Mouse (Mus musculus): ENCODE results near the gene Ryk. TPM values are rescaled to one million over a fixed set of nuclear protein-coding genes. Genes with fewer than 3 reads are reported as not detected.
"Not testable (repeated sequence)": the region's sequence is repeated elsewhere in the genome, so short reads cannot be mapped to it uniquely, and the experiment has no call there.

The Ryk gene
- polyA plus RNA-seq, 1 experiment from 2014 or later = 25.3 TPM

DNA sequence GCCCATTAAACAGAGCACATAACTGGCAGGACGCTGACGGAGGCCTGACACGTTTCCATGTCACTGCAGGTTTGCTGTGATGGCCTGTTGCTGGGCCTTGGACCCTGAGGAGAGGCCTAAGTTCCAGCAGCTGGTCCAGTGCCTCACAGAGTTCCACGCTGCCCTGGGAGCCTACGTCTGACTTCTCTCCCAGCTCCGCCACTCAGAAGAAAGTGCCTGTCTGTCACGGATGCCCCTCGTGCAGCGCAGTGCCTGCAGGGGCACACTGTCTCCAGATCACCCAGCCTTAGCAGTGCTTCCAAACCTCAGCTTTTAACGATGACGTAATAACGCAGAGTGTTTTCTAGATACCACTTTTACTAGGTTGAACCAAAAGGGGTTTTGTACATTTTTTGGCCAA is 72.1 kb downstream of the Ryk start:
- no peak for ATAC-seq (ENCODE audit: low FRiP score)
- Histone ChIP-seq H3K9ac (ENCODE audit: low read depth, low read length) (no peak overlapping the region), H3K4me1 (replicated peaks; ENCODE audit: control insufficient read depth, insufficient read depth, low read length) (no peaks in the 10 kb centered on the region), H3K4me2 (replicated peaks; ENCODE audit: low read depth, low read length) (no peak overlapping the region), H3K36me3 (ENCODE audit: control insufficient read depth, insufficient read depth, low read length) (no peaks in the 10 kb centered on the region; the same call in 1 of the 2 replicates), H3K27me3 (ENCODE audit: control insufficient read depth, insufficient read depth, low read length) (no peaks in the 10 kb centered on the region), H3K9me3 (ENCODE audit: control insufficient read depth, low read length) (no peaks in the 10 kb centered on the region), H3K4me3 (ENCODE audit: low read depth, low read length) (no peak overlapping the region), H3K27ac (ENCODE audit: low read depth, low read length) (no peak overlapping the region)
- no peak for DNase-seq (ENCODE audit: low spot score)
- WGBS = 89% methylated on average over 12 of the region's 12 CpGs

DNA sequence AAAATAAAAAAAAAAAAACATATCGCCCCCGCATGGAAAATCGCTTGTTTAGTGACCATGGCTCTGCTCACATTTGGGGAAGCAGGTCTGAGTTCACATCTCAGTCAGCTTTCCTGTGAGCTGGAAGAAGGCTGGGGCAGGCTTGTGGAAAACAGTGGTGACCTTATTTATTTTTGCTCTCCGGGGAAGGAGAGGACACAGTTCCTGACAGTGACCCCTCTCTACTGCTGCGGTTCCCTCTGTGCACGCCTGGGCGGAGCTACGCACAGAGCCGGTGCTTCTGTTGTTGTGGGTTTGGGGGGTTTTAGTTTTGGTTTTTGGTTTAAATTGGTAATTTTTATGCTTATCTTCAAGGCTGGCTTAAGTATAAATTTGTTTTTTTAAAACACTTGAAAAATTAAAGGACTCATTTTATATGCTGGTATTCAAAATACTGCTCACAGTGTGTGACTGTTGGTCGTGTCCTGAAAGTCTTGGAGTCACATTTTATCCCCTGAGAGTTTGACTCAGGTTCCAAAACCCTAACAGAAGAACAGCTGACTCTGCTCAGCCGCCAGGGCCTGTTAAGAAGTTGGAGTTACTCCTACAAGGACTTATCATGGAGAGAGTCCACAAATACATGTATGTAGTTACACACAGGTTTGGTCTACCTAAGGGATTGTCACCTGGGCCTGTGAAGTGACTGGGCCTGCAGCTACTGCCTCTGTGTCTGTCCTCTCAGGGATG is 73.0 kb downstream of the Ryk start:
- Histone ChIP-seq H3K9ac (ENCODE audit: low read depth, low read length) (no peak overlapping the region), H3K27ac (ENCODE audit: low read depth, low read length) (no peak overlapping the region), H3K9me3 (ENCODE audit: control insufficient read depth, low read length) (no peaks in the 10 kb centered on the region), H3K4me1 (replicated peaks; ENCODE audit: control insufficient read depth, insufficient read depth, low read length) (no peaks in the 10 kb centered on the region), H3K27me3 (ENCODE audit: control insufficient read depth, insufficient read depth, low read length) (no peaks in the 10 kb centered on the region), H3K36me3 (ENCODE audit: control insufficient read depth, insufficient read depth, low read length) (no peaks in the 10 kb centered on the region; the same call in 1 of the 2 replicates), H3K4me2 (replicated peaks; ENCODE audit: low read depth, low read length) (no peak overlapping the region), H3K4me3 (ENCODE audit: low read depth, low read length) (no peak overlapping the region)
- ATAC-seq (ENCODE audit: low FRiP score) (no peak), DNase-seq (ENCODE audit: low spot score) (no peak)
- 84% methylated on average over 11 of the region's 11 CpGs for WGBS

DNA sequence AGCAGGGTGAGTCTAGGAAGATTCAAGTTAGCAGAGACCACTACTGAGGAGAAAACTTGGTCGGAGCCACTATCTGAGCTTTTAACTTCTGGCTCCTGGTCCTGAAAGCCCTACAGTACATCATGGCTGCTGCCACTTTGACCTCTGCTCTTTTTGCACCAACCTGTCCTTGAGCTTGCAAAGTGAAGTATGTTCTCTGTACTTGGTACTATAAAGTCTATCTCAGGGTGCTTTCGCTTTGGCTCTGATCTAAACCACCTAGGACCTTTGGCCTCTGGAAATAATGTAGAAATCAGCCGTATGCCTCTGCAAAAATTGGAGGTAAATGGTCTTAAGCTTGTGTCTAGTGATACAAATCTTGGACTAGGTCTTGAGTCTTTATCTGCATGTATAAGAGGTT is 76.8 kb downstream of the Ryk start:
- Histone ChIP-seq H3K9me3 (ENCODE audit: control insufficient read depth, low read length) (no peaks in the 10 kb centered on the region), H3K27me3 (ENCODE audit: control insufficient read depth, insufficient read depth, low read length) (no peaks in the 10 kb centered on the region), H3K4me3 (ENCODE audit: low read depth, low read length) (no peak overlapping the region), H3K9ac (ENCODE audit: low read depth, low read length) (no peak overlapping the region), H3K36me3 (ENCODE audit: control insufficient read depth, insufficient read depth, low read length) (no peaks in the 10 kb centered on the region; the same call in 1 of the 2 replicates), H3K4me2 (replicated peaks; ENCODE audit: low read depth, low read length) (no peak overlapping the region), H3K27ac (ENCODE audit: low read depth, low read length) (no peak overlapping the region), H3K4me1 (replicated peaks; ENCODE audit: control insufficient read depth, insufficient read depth, low read length) (no peaks in the 10 kb centered on the region)
- no peak for DNase-seq (ENCODE audit: low spot score)
- WGBS = 98% methylated on average over 3 of the region's 3 CpGs
- ATAC-seq (ENCODE audit: low FRiP score) = no peak

DNA sequence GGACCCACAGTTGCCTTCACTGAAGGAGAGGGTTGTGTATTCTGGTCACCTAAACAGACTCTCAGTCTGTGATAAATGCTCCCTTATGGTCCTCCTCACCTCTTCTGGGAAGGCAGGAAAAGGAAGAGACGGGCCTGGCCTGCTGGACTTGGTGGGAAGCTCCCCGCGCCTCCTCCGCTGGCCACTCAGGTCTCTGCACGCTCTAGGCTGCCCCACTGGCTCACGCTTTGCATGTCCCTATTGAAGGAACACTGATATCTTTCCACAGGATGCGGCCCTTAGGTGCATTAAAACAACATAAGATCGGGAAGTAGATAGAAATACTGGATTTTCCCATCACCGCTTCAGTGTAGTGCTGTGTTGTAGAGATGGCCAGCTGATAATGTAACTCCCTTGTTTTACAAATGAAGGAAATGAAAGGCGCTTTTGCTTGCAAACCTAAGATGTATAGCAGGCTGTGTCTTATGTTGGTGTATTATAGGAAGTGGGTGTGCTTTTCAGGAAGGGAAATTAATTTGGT is 77.9 kb downstream of the Ryk start:
- Histone ChIP-seq H3K27ac (ENCODE audit: low read depth, low read length) (no peak overlapping the region), H3K9me3 (ENCODE audit: control insufficient read depth, low read length) (no peaks in the 10 kb centered on the region), H3K4me3 (ENCODE audit: low read depth, low read length) (no peak overlapping the region), H3K36me3 (ENCODE audit: control insufficient read depth, insufficient read depth, low read length) (no peaks in the 10 kb centered on the region; the same call in 1 of the 2 replicates), H3K4me2 (replicated peaks; ENCODE audit: low read depth, low read length) (no peak overlapping the region), H3K9ac (ENCODE audit: low read depth, low read length) (no peak overlapping the region), H3K4me1 (replicated peaks; ENCODE audit: control insufficient read depth, insufficient read depth, low read length) (no peaks in the 10 kb centered on the region), H3K27me3 (ENCODE audit: control insufficient read depth, insufficient read depth, low read length) (no peaks in the 10 kb centered on the region)
- DNase-seq (ENCODE audit: low spot score) (no peak), ATAC-seq (ENCODE audit: low FRiP score) (no peak)
- WGBS = 93% methylated on average over 10 of the region's 10 CpGs

DNA sequence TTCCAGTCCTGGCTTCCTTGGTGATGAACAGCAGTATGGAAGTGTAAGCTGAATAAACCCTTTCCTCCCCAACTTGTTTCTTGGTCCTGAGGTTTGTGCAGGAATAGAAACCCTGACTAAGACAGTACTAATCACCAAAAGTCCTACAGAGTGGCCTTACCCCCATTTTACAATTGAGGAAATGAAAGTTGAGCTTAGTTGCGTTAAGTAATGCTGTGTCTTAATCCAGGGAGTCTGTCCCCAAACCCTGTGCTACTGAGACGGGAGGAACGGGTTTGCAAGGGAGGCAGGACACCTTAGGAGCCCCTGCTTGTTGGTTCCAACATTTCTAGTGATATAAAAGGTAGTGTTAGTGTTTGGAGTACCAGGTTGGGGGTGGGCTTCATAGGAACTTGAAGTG is 78.9 kb downstream of the Ryk start:
- not testable (repeated sequence) for ATAC-seq (ENCODE audit: low FRiP score); H3K27me3 ChIP-seq (ENCODE audit: control insufficient read depth, insufficient read depth, low read length); H3K4me3 ChIP-seq (ENCODE audit: low read depth, low read length); H3K9me3 ChIP-seq (ENCODE audit: control insufficient read depth, low read length); H3K27ac ChIP-seq (ENCODE audit: low read depth, low read length); H3K9ac ChIP-seq (ENCODE audit: low read depth, low read length); DNase-seq (ENCODE audit: low spot score); H3K36me3 ChIP-seq (ENCODE audit: control insufficient read depth, insufficient read depth, low read length); H3K4me2 ChIP-seq (replicated peaks; ENCODE audit: low read depth, low read length); H3K4me1 ChIP-seq (replicated peaks; ENCODE audit: control insufficient read depth, insufficient read depth, low read length)
- 99% methylated on average over 3 of the region's 3 CpGs for WGBS

DNA sequence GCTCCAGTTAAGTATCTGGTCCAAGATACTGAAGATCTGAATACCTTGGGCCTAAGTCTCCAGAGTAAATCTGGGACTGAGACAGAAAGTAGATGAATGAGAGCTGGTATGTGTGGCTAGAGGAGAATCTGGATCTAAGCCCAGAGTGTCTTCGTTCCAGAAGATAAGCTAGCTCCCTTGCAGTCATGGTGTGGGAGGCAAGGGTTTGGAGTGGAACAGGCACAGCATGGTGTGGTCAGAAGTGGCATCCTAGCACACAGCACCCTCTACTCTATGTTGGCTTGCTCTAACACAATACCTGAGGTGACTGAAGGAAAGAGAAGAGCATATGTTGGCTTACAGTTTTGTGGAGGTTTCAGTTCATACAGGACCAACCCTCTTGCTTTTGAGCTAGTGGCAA is 79.9 kb downstream of the Ryk start:
- no peaks in the 10 kb centered on the region for H3K9me3 ChIP-seq (ENCODE audit: control insufficient read depth, low read length)
- no peaks in the 10 kb centered on the region; the same call in 1 of the 2 replicates for H3K36me3 ChIP-seq (ENCODE audit: control insufficient read depth, insufficient read depth, low read length)
- H3K4me1 ChIP-seq (replicated peaks; ENCODE audit: control insufficient read depth, insufficient read depth, low read length) = no peaks in the 10 kb centered on the region
- WGBS = 100% methylated on average over 1 of the region's 1 CpGs
- no peaks in the 10 kb centered on the region for H3K27me3 ChIP-seq (ENCODE audit: control insufficient read depth, insufficient read depth, low read length)
- no peak overlapping the region for H3K4me3 ChIP-seq (ENCODE audit: low read depth, low read length)
- no peak overlapping the region for H3K4me2 ChIP-seq (replicated peaks; ENCODE audit: low read depth, low read length)
- DNase-seq (ENCODE audit: low spot score) = no peak
- ATAC-seq (ENCODE audit: low FRiP score) = no peak
- H3K27ac ChIP-seq (ENCODE audit: low read depth, low read length) = no peak overlapping the region
- no peak overlapping the region for H3K9ac ChIP-seq (ENCODE audit: low read depth, low read length)

DNA sequence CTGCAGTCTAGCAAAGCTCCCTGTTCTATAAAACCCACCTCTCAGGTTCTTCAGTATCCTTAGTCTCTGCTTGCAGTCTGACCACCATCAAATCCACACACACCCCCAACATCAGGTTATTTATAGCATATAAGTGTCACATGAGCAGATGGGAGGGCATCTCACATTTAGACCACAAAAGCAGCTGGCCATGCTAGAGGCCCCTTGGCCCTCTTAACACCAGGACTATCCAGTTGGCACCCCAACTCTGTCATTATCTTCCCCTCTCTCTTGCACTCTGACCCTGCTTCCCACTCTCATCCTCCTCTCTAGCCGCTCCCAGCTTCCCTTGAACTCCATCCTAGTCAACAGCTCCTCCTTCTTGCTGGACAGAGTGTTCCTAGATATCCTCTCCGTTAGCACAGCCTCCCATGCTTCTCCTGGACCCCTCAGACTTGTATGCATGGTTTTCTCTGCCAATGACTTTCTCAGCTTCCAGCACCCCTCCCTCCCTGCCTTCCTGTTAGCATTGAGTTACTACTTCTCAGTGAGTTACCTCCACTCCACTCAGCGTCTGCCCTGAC is 80.7 kb downstream of the Ryk start:
- ATAC-seq (ENCODE audit: low FRiP score) (no peak), DNase-seq (ENCODE audit: low spot score) (no peak)
- Histone ChIP-seq H3K9me3 (ENCODE audit: control insufficient read depth, low read length) (no peaks in the 10 kb centered on the region), H3K27me3 (ENCODE audit: control insufficient read depth, insufficient read depth, low read length) (no peaks in the 10 kb centered on the region), H3K36me3 (ENCODE audit: control insufficient read depth, insufficient read depth, low read length) (no peaks in the 10 kb centered on the region; the same call in 1 of the 2 replicates), H3K27ac (ENCODE audit: low read depth, low read length) (no peak overlapping the region), H3K4me1 (replicated peaks; ENCODE audit: control insufficient read depth, insufficient read depth, low read length) (no peaks in the 10 kb centered on the region), H3K4me3 (ENCODE audit: low read depth, low read length) (no peak overlapping the region), H3K9ac (ENCODE audit: low read depth, low read length) (no peak overlapping the region), H3K4me2 (replicated peaks; ENCODE audit: low read depth, low read length) (no peak overlapping the region)
- WGBS = 85% methylated on average over 3 of the region's 3 CpGs

DNA sequence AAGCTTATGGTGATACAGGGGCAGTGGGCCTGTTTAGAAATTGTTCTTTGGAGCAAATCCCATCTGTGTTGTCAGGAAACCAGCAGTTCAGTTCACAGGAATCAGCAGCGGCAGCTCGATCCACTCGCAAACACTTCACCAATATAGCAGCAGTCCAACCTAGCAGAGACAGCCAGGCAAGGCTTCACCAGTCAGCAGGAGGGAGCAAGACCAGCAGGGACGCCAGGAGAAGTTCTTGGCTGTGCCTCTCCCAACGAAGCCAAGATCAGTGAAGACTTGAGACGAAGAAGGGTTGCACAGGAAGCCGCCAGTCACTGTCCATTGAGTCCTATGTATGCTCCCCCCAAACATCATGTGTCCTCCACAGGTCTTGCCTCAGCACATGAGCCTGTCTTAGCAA is 81.4 kb downstream of the Ryk start:
- Histone ChIP-seq H3K27ac (ENCODE audit: low read depth, low read length) (no peak overlapping the region), H3K27me3 (ENCODE audit: control insufficient read depth, insufficient read depth, low read length) (no peaks in the 10 kb centered on the region), H3K36me3 (ENCODE audit: control insufficient read depth, insufficient read depth, low read length) (no peaks in the 10 kb centered on the region; the same call in 1 of the 2 replicates), H3K9me3 (ENCODE audit: control insufficient read depth, low read length) (no peaks in the 10 kb centered on the region), H3K4me1 (replicated peaks; ENCODE audit: control insufficient read depth, insufficient read depth, low read length) (no peaks in the 10 kb centered on the region), H3K4me2 (replicated peaks; ENCODE audit: low read depth, low read length) (no peak overlapping the region), H3K9ac (ENCODE audit: low read depth, low read length) (no peak overlapping the region), H3K4me3 (ENCODE audit: low read depth, low read length) (no peak overlapping the region)
- DNase-seq (ENCODE audit: low spot score) (no peak), ATAC-seq (ENCODE audit: low FRiP score) (no peak)
- WGBS = 99% methylated on average over 7 of the region's 7 CpGs
